Comparison of ENCODE assay signal across 13 mouse cellular contexts in genomic region chr16:49016620-49017332, GRCm38 (mm10). TPM values are rescaled to one million over a fixed set of nuclear protein-coding genes. Genes with fewer than 3 reads are reported as not detected.
DNase-seq lines count a peak whose midpoint lies in the region; ATAC-seq and TF ChIP-seq lines count a peak whose summit lies in the region.
"Had no signal": no experiment of that assay in that cellular context is flagged by ENCODE, and none has a peak within 500 bp of the region (broad histone marks: within the 10 kb centered on the region; RNA-seq: fewer than 3 reads in every experiment).

No protein-coding gene starts in this region.

- no peaks in the 10 kb centered on the region for H3K9me3 ChIP-seq in heart, postnatal 0 days (replicated peaks; ENCODE audit: control insufficient read depth, low read length)
- no peaks in the 10 kb centered on the region for H3K9me3 ChIP-seq in midbrain, postnatal 0 days (ENCODE audit: low read length)
- H3K9me3 ChIP-seq: liver, embryonic 12.5 days had no signal

- H3K9ac ChIP-seq in heart, postnatal 0 days (replicated peaks; ENCODE audit: low read depth, low read length): no peak overlapping the region
- H3K9ac ChIP-seq in midbrain, postnatal 0 days (replicated peaks; ENCODE audit: low read length, poor library complexity, severe bottlenecking): no peak overlapping the region
- H3K9ac ChIP-seq: liver, embryonic 12.5 days had no signal

- H3K4me2 ChIP-seq in heart, postnatal 0 days (ENCODE audit: low read depth, low read length): no peak overlapping the region
- H3K4me2 ChIP-seq in midbrain, postnatal 0 days (ENCODE audit: low read depth, low read length, poor library complexity, severe bottlenecking): no peak overlapping the region
- H3K4me2 ChIP-seq: liver, embryonic 12.5 days had no signal

- peaks cover 38% of the 10 kb centered on the region for H3K36me3 ChIP-seq in heart, postnatal 0 days (replicated peaks; ENCODE audit: control insufficient read depth, insufficient read depth, low read length)
- H3K36me3 ChIP-seq in midbrain, postnatal 0 days (ENCODE audit: insufficient read depth, low read length): 0 out of 2 replicates have a peak, but pooled peaks cover 2% of the 10 kb centered on the region

- H3K27me3 ChIP-seq in heart, postnatal 0 days (ENCODE audit: control insufficient read depth, insufficient read depth, low read length): no peaks in the 10 kb centered on the region
- H3K27me3 ChIP-seq in midbrain, postnatal 0 days (ENCODE audit: insufficient read depth, low read length): no peaks in the 10 kb centered on the region
- H3K27me3 ChIP-seq: liver, embryonic 12.5 days had no signal

- no peak overlapping the region for H3K27ac ChIP-seq in heart, postnatal 0 days (ENCODE audit: low read depth)
- no peak overlapping the region for H3K27ac ChIP-seq in midbrain, postnatal 0 days (ENCODE audit: low read depth, low read length)
- H3K27ac ChIP-seq: liver, embryonic 12.5 days had no signal

- H3K4me3 ChIP-seq in heart, postnatal 0 days (ENCODE audit: low read depth, low read length): no peak overlapping the region
- no peak overlapping the region for H3K4me3 ChIP-seq in midbrain, postnatal 0 days (ENCODE audit: low read depth, low read length)
- H3K4me3 ChIP-seq: liver, embryonic 12.5 days had no signal

- peak; percentile 31 for TF ChIP-seq CTCF in heart, postnatal 0 days (IDR thresholded peaks at IDR 0.05; ENCODE audit: low read depth)
- TF ChIP-seq CTCF in midbrain, postnatal 0 days (IDR thresholded peaks at IDR 0.05): peak; percentile 73

- no peaks in the 10 kb centered on the region for H3K4me1 ChIP-seq in heart, postnatal 0 days (ENCODE audit: control insufficient read depth, insufficient read depth)
- H3K4me1 ChIP-seq in midbrain, postnatal 0 days (ENCODE audit: insufficient read depth, low read length): no peaks in the 10 kb centered on the region
- H3K4me1 ChIP-seq: liver, embryonic 12.5 days had no signal

- TF ChIP-seq EP300 in heart, postnatal 0 days (IDR thresholded peaks at IDR 0.05; ENCODE audit: low read depth): no peak

- DNase-seq in heart, postnatal 0 days (ENCODE audit: low spot score): no peak
- DNase-seq in heart, postnatal 14 days: no peak
- peak; percentile 9 for DNase-seq in lung, postnatal 36 days
- no peak for DNase-seq in lung, adult 18-20 months
- DNase-seq in R1 (ENCODE audit: low read depth, low spot score): peak; percentile 22
- DNase-seq in midbrain, postnatal 0 days (ENCODE audit: low spot score): peak; percentile 82
- no peak for DNase-seq in gastrocnemius, postnatal 25 days
- DNase-seq in heart, adult 9 months (ENCODE audit: low spot score in 2 of 2): no peak
- DNase-seq: cerebellum, adult 18-20 months; kidney, adult 18-20 months had no signal

- intact Hi-C loops in heart, postnatal 14 days (cut with DNase I): loop anchor here (5.0 kb wide), 1 partner anchor 306 kb away; no protein-coding TSS in a partner anchor

- no peak for ATAC-seq in heart, postnatal 0 days (ENCODE audit: insufficient read depth, low read depth)
- no peak for ATAC-seq in midbrain, postnatal 0 days (ENCODE audit: low FRiP score)
- ATAC-seq: liver, embryonic 12.5 days had no signal

- WGBS in heart, postnatal 0 days: 76% methylated on average over 5 of the region's 5 CpGs
- 63% methylated on average over 5 of the region's 5 CpGs for WGBS in midbrain, postnatal 0 days

RNA-seq across cellular contexts. Expression of gene Cip2a, which starts 22.8 kb away (rescaled TPM):
- 13.1 and 25.9 TPM in 2 replicates for total RNA-seq in heart, postnatal 0 days (2014; rRNA removed; ENCODE audit: low replicate concordance)
- 5.7 and 6.9 TPM in 2 replicates for polyA plus RNA-seq in heart, postnatal 0 days (2015; fragmentation: Nextera tagmentation; extraction: Ambion mirVana)
- 1 to 10 TPM; 2.0 to 4.2 TPM for total RNA-seq in heart, postnatal 14 days (2021)
- total RNA-seq in midbrain, postnatal 0 days (2014; rRNA removed): 2.8 and 6.0 TPM in 2 replicates
- 2.2 and 2.5 TPM in 2 replicates for polyA plus RNA-seq in midbrain, postnatal 0 days (2015; fragmentation: Nextera tagmentation; extraction: Ambion mirVana)
- under 1 TPM; 0.41 to 0.96 TPM for total RNA-seq in gastrocnemius, postnatal 25 days (2021)

RNA-seq across cellular contexts. Expression of gene Dzip3, which starts 22.8 kb away (rescaled TPM):
- 10.8 and 13.3 TPM in 2 replicates for total RNA-seq in heart, postnatal 0 days (2014; rRNA removed; ENCODE audit: low replicate concordance)
- polyA plus RNA-seq in heart, postnatal 0 days (2015; fragmentation: Nextera tagmentation; extraction: Ambion mirVana): 4.3 and 5.3 TPM in 2 replicates
- total RNA-seq in heart, postnatal 14 days (2021): 1 to 10 TPM; 8.2 to 8.3 TPM
- 109 and 137 TPM in 2 replicates for total RNA-seq in midbrain, postnatal 0 days (2014; rRNA removed)
- polyA plus RNA-seq in midbrain, postnatal 0 days (2015; fragmentation: Nextera tagmentation; extraction: Ambion mirVana): 48.3 and 53.5 TPM in 2 replicates
- total RNA-seq in gastrocnemius, postnatal 25 days (2021): 1 to 10 TPM; 3.8 to 4.3 TPM

RNA-seq across cellular contexts. Expression of gene Myh15, which starts 40.5 kb away (rescaled TPM):
- not detected in 2 replicates for total RNA-seq in heart, postnatal 0 days (2014; rRNA removed; ENCODE audit: low replicate concordance)
- not detected in 2 replicates for polyA plus RNA-seq in heart, postnatal 0 days (2015; fragmentation: Nextera tagmentation; extraction: Ambion mirVana)
- total RNA-seq in heart, postnatal 14 days (2021): not detected
- 0.05 and 0.33 TPM in 2 replicates for total RNA-seq in midbrain, postnatal 0 days (2014; rRNA removed)
- 0.06 and 0.07 TPM in 2 replicates for polyA plus RNA-seq in midbrain, postnatal 0 days (2015; fragmentation: Nextera tagmentation; extraction: Ambion mirVana)
- total RNA-seq in gastrocnemius, postnatal 25 days (2021): not detected
- total RNA-seq: gastrocnemius, postnatal 4 days had no signal
- polyA plus RNA-seq: liver, embryonic 12.5 days; neural tube, embryonic 11.5 days had no signal

Comparison
In these comparisons a context has a peak if more than half of its experiments do, and no peak if none do; other contexts are left out.
1. DNase-seq: peak in lung, postnatal 36 days (single experiment), R1 (single experiment) and midbrain, postnatal 0 days (single experiment); none in heart, postnatal 0 days (single experiment), heart, postnatal 14 days (0 of 2), lung, adult 18-20 months (0 of 2), gastrocnemius, postnatal 25 days (single experiment) and heart, adult 9 months (0 of 2).